Mouse (Mus musculus): ENCODE measurements at regions not wholly inside any gene's neighbourhood (a gene's known extent, or its start where the extent isn't known, plus 50 kb on each side); places are given as distances from the start of the nearest gene placed in this dataset.

DNA sequence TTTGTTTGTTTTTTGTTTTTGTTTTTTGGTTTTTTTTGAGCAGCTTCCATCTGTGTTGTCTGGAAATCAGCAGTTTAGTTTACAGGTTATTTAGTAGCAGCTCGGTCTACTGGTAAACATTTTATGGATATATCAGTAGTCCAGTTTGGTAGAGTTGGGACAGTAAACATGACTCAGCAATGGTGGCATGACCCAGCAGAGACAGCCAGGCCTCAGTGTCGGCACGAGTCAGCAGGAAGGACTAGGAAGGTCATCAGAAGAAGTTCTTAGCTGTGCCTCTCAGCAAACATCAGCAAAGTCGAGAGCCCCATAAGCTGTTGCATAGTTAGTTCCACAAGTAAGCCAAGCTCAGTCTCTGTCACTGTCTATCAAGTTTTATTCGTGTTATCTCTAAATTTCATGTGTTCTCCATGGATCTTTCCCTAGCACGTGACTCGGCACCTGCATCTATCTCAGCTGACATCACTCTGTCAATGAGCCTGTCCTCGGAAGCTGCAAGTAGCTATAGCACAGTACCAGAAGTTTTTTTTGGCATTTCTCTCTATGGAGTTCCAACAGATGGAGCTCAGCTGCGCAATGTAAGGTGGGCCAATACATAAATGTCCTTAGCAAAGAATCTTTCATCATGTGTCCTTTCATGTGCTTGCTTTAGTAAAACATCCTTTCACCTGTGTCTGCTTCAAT, 71.3 kb downstream of the Ackr3 start:
- H3K4me3 ChIP-seq (ENCODE audit: low read depth, low read length) = no peak overlapping the region
- no peak overlapping the region for H3K27ac ChIP-seq (ENCODE audit: insufficient read depth, low read depth, low read length)
- 0 out of 2 replicates have a peak, but pooled peaks cover 4% of the 10 kb centered on the region for H3K4me1 ChIP-seq (ENCODE audit: control insufficient read depth, insufficient read depth, insufficient read length, low read length)
- 81% methylated on average over 9 of the region's 9 CpGs for WGBS
- TF ChIP-seq CTCF (IDR thresholded peaks at IDR 0.05; ENCODE audit: extremely low read depth, insufficient read length, insufficient replicate concordance, low read depth, low read length) (no peak), POLR2A (IDR thresholded peaks at IDR 0.05; ENCODE audit: low read depth, low read length) (no peak)
- no peaks in the 10 kb centered on the region for H3K36me3 ChIP-seq (ENCODE audit: control insufficient read depth, insufficient read depth, low read length)
- no peaks in the 10 kb centered on the region for H3K27me3 ChIP-seq (ENCODE audit: control insufficient read depth, insufficient read depth, low read length)

- Histone ChIP-seq H3K27me3 (ENCODE audit: control insufficient read depth, insufficient read depth, low read length) (no peaks in the 10 kb centered on the region), H3K36me3 (ENCODE audit: control insufficient read depth, insufficient read depth, low read length) (no peaks in the 10 kb centered on the region), H3K4me3 (ENCODE audit: low read depth, low read length) (no peak overlapping the region), H3K4me1 (ENCODE audit: control insufficient read depth, insufficient read depth, insufficient read length, low read length) (0 out of 2 replicates have a peak, but pooled peaks cover 4% of the 10 kb centered on the region), H3K27ac (ENCODE audit: insufficient read depth, low read depth, low read length) (no peak overlapping the region)
- TF ChIP-seq POLR2A (IDR thresholded peaks at IDR 0.05; ENCODE audit: low read depth, low read length) = no peak
- no peak for TF ChIP-seq CTCF (IDR thresholded peaks at IDR 0.05; ENCODE audit: extremely low read depth, insufficient read length, insufficient replicate concordance, low read depth, low read length)
- 82% methylated on average over 16 of the region's 16 CpGs for WGBS
These were observed 72.2 kb downstream of the Ackr3 start for GRCm38 (mm10) chr1:90275786-90276520.

DNA sequence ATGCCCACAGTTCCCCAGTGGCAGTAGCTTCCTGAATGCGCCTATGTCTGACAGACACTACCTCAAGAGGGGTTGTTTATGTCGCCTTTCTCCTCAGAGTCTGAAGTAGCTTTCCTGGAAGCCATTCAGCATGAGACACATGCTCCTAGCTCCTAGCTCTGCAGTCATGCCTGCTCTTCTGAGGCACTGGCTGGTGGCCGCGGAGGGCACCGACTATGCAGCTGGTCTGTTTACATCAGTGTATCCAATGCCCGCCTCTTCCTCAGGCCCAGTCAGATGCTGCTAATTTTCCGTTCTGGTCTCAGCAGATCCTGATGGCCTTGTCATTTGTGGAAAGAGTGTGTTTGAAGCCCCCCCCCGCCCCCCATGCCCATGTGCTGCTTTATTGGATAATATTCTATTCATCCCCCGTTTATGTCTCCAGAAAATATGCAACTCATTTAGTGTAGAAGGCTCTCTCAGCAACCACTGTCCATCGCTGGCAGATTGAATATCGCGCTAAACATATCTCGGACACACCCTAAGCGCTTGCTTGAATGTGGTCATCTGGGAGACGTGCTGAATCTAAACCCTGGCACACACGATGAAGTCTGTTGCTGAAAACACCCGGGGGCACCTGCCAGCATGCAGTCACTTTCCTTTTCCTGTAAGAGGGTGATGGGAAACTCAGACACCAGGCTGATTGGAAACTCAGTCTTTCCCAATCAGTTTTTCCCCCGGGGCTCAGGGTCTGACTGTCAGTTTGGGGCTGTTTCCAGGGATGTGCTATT, 73.9 kb downstream of the Ackr3 start:
- TF ChIP-seq CTCF (IDR thresholded peaks at IDR 0.05; ENCODE audit: extremely low read depth, insufficient read length, insufficient replicate concordance, low read depth, low read length) (no peak), POLR2A (IDR thresholded peaks at IDR 0.05; ENCODE audit: low read depth, low read length) (no peak)
- no peak overlapping the region for H3K4me3 ChIP-seq (ENCODE audit: low read depth, low read length)
- 0 out of 2 replicates have a peak, but pooled peaks cover 4% of the 10 kb centered on the region for H3K4me1 ChIP-seq (ENCODE audit: control insufficient read depth, insufficient read depth, insufficient read length, low read length)
- H3K27me3 ChIP-seq (ENCODE audit: control insufficient read depth, insufficient read depth, low read length) = no peaks in the 10 kb centered on the region
- no peaks in the 10 kb centered on the region for H3K36me3 ChIP-seq (ENCODE audit: control insufficient read depth, insufficient read depth, low read length)
- H3K27ac ChIP-seq (ENCODE audit: insufficient read depth, low read depth, low read length) = no peak overlapping the region
- WGBS = 79% methylated on average over 18 of the region's 18 CpGs

DNA sequence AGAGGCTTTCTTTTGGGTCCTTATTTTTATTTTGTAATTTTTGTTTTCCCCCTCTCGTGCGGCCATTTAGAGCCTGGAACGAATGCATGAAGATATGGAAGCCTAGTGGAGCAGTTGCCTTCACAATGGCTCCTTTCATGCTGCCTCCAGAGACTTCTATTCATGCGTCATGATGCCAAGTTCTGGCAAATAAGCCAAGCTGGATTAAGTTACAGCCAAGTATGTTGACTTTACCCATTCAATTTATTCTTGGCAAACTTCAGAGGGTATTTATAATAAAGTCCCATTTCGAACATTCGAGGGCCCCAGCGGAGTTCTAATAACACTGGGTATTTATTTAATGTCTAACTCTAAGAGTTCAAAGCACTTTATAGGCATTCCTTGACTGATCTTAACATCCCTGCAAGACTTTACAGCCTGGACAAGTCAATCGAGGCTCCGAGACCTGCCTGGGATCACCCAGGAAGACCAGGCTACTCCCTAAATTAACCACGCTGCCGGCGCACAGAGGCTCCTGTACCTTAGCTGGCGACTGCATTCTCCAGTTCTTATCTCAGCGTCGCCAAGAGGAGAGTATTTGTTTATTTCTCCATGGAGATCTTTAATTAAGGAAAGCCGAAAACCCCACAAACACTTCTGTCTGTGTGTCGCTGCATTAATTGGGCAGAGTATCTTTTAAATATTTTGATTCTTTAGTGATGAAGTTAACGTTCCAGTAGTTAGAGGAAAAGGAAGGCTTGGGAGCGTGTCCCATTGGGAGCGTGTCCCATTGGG, 75.5 kb downstream of the Ackr3 start:
- H3K27me3 ChIP-seq (ENCODE audit: control insufficient read depth, insufficient read depth, low read length) = no peaks in the 10 kb centered on the region
- 38% methylated on average over 20 of the region's 20 CpGs for WGBS
- no peak overlapping the region for H3K27ac ChIP-seq (ENCODE audit: insufficient read depth, low read depth, low read length)
- no peak for TF ChIP-seq POLR2A (IDR thresholded peaks at IDR 0.05; ENCODE audit: low read depth, low read length)
- TF ChIP-seq CTCF (IDR thresholded peaks at IDR 0.05; ENCODE audit: extremely low read depth, insufficient read length, insufficient replicate concordance, low read depth, low read length) = no peak
- 0 out of 2 replicates have a peak, but pooled peaks cover 4% of the 10 kb centered on the region for H3K4me1 ChIP-seq (ENCODE audit: control insufficient read depth, insufficient read depth, insufficient read length, low read length)
- no peaks in the 10 kb centered on the region for H3K36me3 ChIP-seq (ENCODE audit: control insufficient read depth, insufficient read depth, low read length)
- no peak overlapping the region for H3K4me3 ChIP-seq (ENCODE audit: low read depth, low read length)

DNA sequence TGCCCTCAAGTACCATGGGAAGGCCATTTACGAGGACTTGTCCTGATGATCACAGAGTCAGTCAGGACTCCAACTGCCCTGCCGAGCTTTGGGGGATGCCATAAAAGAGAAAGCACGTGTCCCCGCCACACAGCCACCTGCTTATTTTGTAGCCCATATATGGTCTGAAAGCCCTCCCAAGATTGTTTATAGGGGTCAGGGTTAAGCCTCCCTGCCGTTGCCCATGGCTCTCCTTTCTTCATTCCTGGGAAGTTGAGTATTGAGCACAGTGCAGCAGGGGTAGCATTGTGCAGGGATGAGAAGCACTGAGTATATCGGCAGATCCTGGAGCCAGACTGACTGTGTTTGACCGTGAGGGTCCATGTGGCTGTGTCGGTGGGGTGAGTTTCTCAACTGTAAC, 76.4 kb downstream of the Ackr3 start:
- TF ChIP-seq POLR2A (IDR thresholded peaks at IDR 0.05; ENCODE audit: low read depth, low read length) (no peak), CTCF (IDR thresholded peaks at IDR 0.05; ENCODE audit: extremely low read depth, insufficient read length, insufficient replicate concordance, low read depth, low read length) (no peak)
- Histone ChIP-seq H3K4me3 (ENCODE audit: low read depth, low read length) (no peak overlapping the region), H3K27ac (ENCODE audit: insufficient read depth, low read depth, low read length) (no peak overlapping the region), H3K27me3 (ENCODE audit: control insufficient read depth, insufficient read depth, low read length) (no peaks in the 10 kb centered on the region), H3K36me3 (ENCODE audit: control insufficient read depth, insufficient read depth, low read length) (no peaks in the 10 kb centered on the region), H3K4me1 (ENCODE audit: control insufficient read depth, insufficient read depth, insufficient read length, low read length) (0 out of 2 replicates have a peak, but pooled peaks cover 4% of the 10 kb centered on the region)
- 51% methylated on average over 8 of the region's 8 CpGs for WGBS

DNA sequence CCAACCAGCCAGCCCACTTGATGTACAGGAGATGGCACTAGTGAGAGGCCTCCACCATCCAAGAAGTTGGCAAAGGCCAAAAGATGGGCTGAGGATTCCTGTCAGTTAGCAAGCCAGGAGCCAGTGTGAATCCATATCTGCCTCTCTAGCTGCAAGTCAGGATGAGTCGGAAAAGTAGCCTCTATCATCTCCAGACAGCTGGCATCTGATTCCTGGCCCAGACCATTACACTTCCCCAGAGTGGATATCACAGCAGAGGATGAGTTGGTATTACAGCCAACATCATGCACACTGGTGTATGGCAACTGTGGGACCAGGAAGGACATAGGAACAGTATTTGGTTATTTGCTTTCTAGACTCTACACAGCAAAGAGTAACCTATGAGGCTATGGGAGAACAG, 77.5 kb downstream of the Ackr3 start:
- 82% methylated on average over 1 of the region's 1 CpGs for WGBS
- H3K4me1 ChIP-seq (ENCODE audit: control insufficient read depth, insufficient read depth, insufficient read length, low read length) = 0 out of 2 replicates have a peak, but pooled peaks cover 4% of the 10 kb centered on the region
- no peaks in the 10 kb centered on the region for H3K27me3 ChIP-seq (ENCODE audit: control insufficient read depth, insufficient read depth, low read length)
- no peak for TF ChIP-seq CTCF (IDR thresholded peaks at IDR 0.05; ENCODE audit: extremely low read depth, insufficient read length, insufficient replicate concordance, low read depth, low read length)
- TF ChIP-seq POLR2A (IDR thresholded peaks at IDR 0.05; ENCODE audit: low read depth, low read length) = no peak
- H3K36me3 ChIP-seq (ENCODE audit: control insufficient read depth, insufficient read depth, low read length) = no peaks in the 10 kb centered on the region
- H3K4me3 ChIP-seq (ENCODE audit: low read depth, low read length) = no peak overlapping the region
- no peak overlapping the region for H3K27ac ChIP-seq (ENCODE audit: insufficient read depth, low read depth, low read length)

All from small intestine, adult 2 months (tissue).